Mouse (Mus musculus) MEL (cell line): ENCODE data around the gene Wdr90.

ENCODE experiments used
- CTCF ChIP-seq, 3 experiments: IDR thresholded peaks in 2 of 3; conservative IDR thresholded peaks in 1 of 3; 2 replicates each; pipeline ENCODE4 v1.5.1; 2011 to 2012; ENCODE audit warnings: low read length in 3 of 3, low read depth in 2 of 3, mild to moderate bottlenecking in 2 of 3, improper control_type of control experiment in 1 of 3, inconsistent platforms in 1 of 3, mixed read lengths in 1 of 3, moderate library complexity in 1 of 3; ENCODE audit not compliant: control insufficient read depth in 1 of 3, insufficient read depth in 1 of 3, poor library complexity in 1 of 3, severe bottlenecking in 1 of 3
- POLR2A ChIP-seq, 2 experiments: IDR thresholded peaks; 2 replicates each; pipeline ENCODE4 v1.6.1; 2011 to 2012; ENCODE audit warnings: low read length in 2 of 2, mild to moderate bottlenecking in 2 of 2, control low read depth in 1 of 2, improper control_type of control experiment in 1 of 2, low read depth in 1 of 2, moderate library complexity in 1 of 2; ENCODE audit not compliant: control insufficient read depth in 1 of 2, insufficient read depth in 1 of 2, poor library complexity in 1 of 2
- ZNF384 ChIP-seq: IDR thresholded peaks from 2 replicates; pipeline ENCODE4 v1.6.1; 2012; ENCODE audit warnings: low read depth, mild to moderate bottlenecking, inconsistent platforms, low read length, improper control_type of control experiment

DNA sequence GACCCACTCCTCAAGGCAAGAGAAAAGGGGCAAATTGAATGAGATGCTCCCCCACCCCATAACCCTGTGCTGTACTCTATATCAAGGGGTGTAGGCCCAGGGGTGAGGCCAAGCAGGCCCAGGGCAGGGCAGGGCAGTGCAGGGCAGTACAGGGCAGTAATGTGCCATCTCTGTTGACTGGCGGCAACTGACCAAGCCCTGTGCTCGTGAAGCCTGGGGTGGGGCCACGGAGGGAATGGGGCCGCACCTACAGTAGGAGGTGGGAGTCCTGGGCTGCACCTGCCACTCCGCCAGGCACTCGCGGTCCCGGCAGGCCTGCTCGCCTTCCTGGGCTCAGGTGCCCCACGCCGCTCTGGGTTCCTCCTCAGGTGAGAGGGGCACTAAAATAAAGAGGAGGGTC, 4.0 kb upstream of the Wdr90 start:
- TF ChIP-seq POLR2A (IDR thresholded peaks at IDR 0.05; ENCODE audit: control insufficient read depth in 1 of 2, insufficient read depth in 1 of 2, low read depth in 1 of 2, low read length in 2 of 2, poor library complexity in 1 of 2) (no peak), ZNF384 (no peak), CTCF (IDR thresholded peaks at IDR 0.05 in 2 of 3, conservative IDR thresholded peaks at IDR 0.05 in 1 of 3; ENCODE audit: control insufficient read depth in 1 of 3, insufficient read depth in 1 of 3, low read depth in 2 of 3, low read length in 3 of 3, poor library complexity in 1 of 3, severe bottlenecking in 1 of 3) (no peak)
